Mouse (Mus musculus) hindbrain, embryonic 16.5 days (tissue): ENCODE data around the gene Cables2. TPM values are rescaled to one million over a fixed set of nuclear protein-coding genes. Genes with fewer than 3 reads are reported as not detected.

Source experiments
- ATAC-seq: fragments of 200-750 bp; cut with Nextera tagmentation; 2 replicates; pipeline ENCODE4 v1.8.0; 2017; ENCODE audit warnings: moderate TSS enrichment, moderate library complexity
- H3K27ac ChIP-seq: fragments of 300-500 bp; sonication (generic); 2 replicates; pipeline ENCODE4 v1.5.1; 2014; ENCODE audit warnings: low read depth, mild to moderate bottlenecking, control low read depth, low read length, moderate library complexity
- H3K27me3 ChIP-seq: fragments of 300-500 bp; sonication (generic); replicated peaks from 2 replicates; pipeline ENCODE4 v1.6.1; 2014; ENCODE audit warnings: low read length; ENCODE audit not compliant: control insufficient read depth, insufficient read depth
- H3K36me3 ChIP-seq: fragments of 300-500 bp; sonication (generic); 2 replicates; pipeline ENCODE4 v1.6.1; 2014; ENCODE audit warnings: mild to moderate bottlenecking, low read length, moderate library complexity, mixed read lengths; ENCODE audit not compliant: control insufficient read depth, insufficient read depth
- H3K4me1 ChIP-seq: fragments of 300-500 bp; sonication (generic); 2 replicates; pipeline ENCODE4 v1.6.1; 2014; ENCODE audit warnings: low read depth, low read length; ENCODE audit not compliant: control insufficient read depth, insufficient read depth
- H3K4me2 ChIP-seq: fragments of 300-500 bp; sonication (generic); 2 replicates; pipeline ENCODE4 v1.6.1; 2014; ENCODE audit warnings: mild to moderate bottlenecking, low read length, control low read depth, moderate library complexity
- H3K4me3 ChIP-seq: fragments of 300-500 bp; sonication (generic); 2 replicates; pipeline ENCODE4 v1.5.1; 2014; ENCODE audit warnings: mild to moderate bottlenecking, low read length, control low read depth, moderate library complexity
- H3K9ac ChIP-seq: fragments of 300-500 bp; sonication (generic); 2 replicates; pipeline ENCODE4 v1.6.1; 2014; ENCODE audit warnings: low read depth, mild to moderate bottlenecking, control low read depth, low read length, moderate library complexity
- H3K9me3 ChIP-seq: fragments of 300-500 bp; sonication (generic); 2 replicates; pipeline ENCODE4 v1.6.1; 2014; ENCODE audit warnings: mild to moderate bottlenecking, low read length, moderate library complexity; ENCODE audit not compliant: control insufficient read depth
- WGBS: fragments of 180-500 bp; shearing (Covaris S2); extraction: QIAGEN DNeasy Blood & Tissue Kit; methylation state at CpG from one replicate; pipeline ENCODE4 v1.1.7; 2014; 5-methylcytosine and 5-hydroxymethylcytosine counted together
- polyA plus RNA-seq: library from polyadenylated mRNA; unstranded; fragments of >200 nt; fragmentation: Nextera tagmentation; extraction: Ambion mirVana; gene quantifications from 2 replicates; pipeline ENCODE4 v1.2.1, GENCODE M21; 2015

The Cables2 gene
- polyA plus RNA-seq, 1 experiment from 2014 or later = 11.1 TPM

DNA sequence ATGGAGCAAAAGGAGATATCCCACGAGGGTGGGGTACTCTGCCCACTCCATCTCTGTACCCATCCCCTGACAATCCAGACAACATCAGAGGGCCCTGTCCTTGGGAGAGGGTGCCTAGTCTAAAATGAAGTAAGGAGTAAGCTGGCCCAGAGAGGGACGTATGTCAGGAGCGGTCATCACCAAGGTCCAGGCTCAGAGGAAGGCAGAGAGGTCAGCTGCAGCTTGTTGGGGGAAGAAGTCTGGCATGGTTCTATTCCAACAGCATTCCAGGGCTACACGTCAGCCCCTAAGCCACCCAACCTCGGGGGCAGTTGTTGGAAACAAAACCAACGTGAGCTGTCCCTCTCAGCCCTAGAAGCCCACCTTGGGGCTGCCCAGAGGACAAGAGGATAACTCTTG, 45.2 kb downstream of the Cables2 start:
- no peak overlapping the region for H3K27ac ChIP-seq
- no peak for ATAC-seq
- WGBS = 48% methylated on average over 6 of the region's 6 CpGs
- no peaks in the 10 kb centered on the region for H3K9me3 ChIP-seq
- H3K4me2 ChIP-seq = no peak overlapping the region
- H3K9ac ChIP-seq = no peak overlapping the region
- no peaks in the 10 kb centered on the region for H3K36me3 ChIP-seq
- no peak overlapping the region for H3K4me3 ChIP-seq
- peaks cover 26% of the 10 kb centered on the region for H3K27me3 ChIP-seq
- H3K4me1 ChIP-seq = peaks cover 29% of the 10 kb centered on the region

DNA sequence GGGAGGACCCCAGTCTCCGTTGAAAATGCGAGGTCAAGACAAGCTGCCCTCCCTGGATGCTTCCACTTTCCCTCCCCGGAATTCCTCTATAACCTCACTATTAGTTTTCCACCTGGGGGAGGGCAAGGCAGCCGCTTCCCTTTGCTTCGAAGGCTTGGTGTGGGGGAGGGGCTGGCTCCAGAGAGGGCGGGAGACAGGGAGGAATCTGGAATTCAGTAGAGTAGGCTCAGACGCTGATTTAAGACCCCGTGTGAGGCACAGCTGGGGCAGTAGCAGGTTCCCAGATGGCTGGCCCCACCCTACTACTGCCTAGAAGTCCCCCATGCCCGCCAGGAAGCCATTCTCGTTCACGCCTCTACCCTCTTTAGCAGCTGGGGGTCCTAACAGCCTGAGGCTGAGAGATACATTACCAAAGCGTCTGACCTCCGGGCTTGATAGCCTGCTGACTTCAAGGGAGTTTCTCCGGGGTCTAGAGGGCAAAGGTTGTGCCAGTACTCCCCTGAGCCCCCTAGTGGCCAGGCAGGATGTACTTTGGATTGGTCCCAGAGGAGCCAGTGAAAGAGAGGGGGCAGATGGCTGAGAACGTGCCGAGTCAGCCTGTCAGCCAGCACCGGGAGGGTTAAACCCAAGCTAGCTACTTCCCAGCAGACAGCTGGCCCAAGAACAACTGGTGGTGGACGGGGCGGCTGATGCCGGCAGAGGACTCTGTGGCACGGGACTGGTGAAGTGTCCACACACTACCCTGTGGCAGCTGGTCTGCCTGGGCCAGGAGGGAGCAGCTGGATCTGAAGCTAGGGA, 45.8 kb downstream of the Cables2 start:
- H3K27me3 ChIP-seq = peaks cover 27% of the 10 kb centered on the region
- H3K27ac ChIP-seq = no peak overlapping the region
- no peak overlapping the region for H3K9ac ChIP-seq
- WGBS = 2% methylated on average over 21 of the region's 21 CpGs
- 0 out of 2 replicates have a peak overlapping the region, but pooled peaks have one; percentile 3 for H3K4me3 ChIP-seq
- peak; percentile 29; the same call in 1 of the 2 replicates for ATAC-seq
- peaks cover 29% of the 10 kb centered on the region for H3K4me1 ChIP-seq
- no peaks in the 10 kb centered on the region for H3K9me3 ChIP-seq
- no peaks in the 10 kb centered on the region for H3K36me3 ChIP-seq
- peak overlapping the region; percentile 26 for H3K4me2 ChIP-seq

DNA sequence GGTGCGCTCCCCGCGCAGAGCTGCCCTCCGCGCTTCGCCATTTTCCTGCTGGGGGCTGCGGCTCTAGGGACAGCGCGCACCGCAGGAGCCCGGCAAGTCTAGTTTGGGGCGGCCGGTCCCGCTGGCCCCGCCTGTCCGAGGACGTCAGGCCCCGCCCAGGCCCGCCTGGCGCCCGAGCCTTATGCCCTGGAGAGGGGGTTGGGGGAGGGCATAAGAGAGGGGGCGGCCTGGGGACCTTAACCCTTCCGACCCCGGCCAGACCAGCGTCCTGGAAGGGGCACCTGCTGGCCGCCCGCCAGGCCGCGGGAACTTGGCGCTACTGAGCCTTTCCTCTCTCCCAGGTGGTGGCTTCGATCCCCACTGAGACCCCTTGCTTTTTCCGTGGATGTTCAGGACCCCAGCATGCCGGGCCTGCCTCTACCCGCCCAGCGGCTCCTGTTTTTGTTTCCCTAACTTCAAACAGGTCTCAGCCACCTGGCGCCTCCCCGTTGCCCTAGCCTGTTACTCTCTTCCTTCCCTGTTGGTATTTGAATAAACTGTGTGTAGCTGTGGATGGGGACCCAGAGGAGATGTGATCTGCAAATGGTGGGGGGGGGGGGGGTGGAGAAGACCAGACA, 47.4 kb downstream of the Cables2 start, which contains the start of gene Lama5:
TSS of gene Lama5 (minus strand) at position 98 of the 617 bp plus-strand sequence.
- 0% methylated on average over 25 of the region's 37 CpGs for WGBS
- H3K9me3 ChIP-seq = no peaks in the 10 kb centered on the region
- H3K4me3 ChIP-seq = peak within 1 kb of the TSS; percentile 66

DNA sequence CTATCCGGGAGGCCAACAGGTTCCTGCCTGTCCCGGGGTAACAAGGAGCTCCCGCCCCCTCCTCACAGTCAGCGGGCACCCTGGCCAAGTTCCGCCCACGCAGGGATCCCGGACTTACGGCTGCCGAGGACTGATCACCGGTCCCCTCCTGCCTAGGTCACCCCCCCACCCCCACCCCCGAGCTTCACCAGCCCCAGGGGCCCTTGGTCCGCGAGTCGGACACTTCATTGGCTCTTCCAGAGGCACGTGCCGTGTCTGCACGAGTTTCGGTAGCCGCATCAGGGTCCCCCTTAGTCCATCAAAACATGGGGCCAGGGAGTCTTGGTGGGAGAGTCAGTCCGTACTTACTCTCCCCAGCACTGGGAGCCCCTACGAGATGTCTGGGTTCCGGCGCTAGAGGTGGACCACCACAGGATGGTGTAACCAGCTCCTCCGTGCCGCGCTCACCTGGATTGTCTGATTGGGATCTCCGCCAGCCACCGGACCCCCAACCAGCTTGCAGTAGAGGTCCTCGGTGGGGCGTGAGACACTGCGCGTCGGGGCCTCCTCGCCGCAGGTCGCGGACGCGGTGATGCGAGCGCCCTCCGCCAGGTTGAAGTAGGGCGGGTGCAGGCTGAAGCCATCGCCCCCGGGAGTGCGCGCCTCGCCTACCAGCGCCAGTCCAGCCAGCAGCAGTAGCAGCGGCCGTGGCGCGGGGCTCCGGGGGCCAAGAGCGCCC, 48.1 kb downstream of the Cables2 start:
- Histone ChIP-seq H3K27ac (no peak overlapping the region), H3K27me3 (peaks cover 27% of the 10 kb centered on the region), H3K4me3 (peak overlapping the region; percentile 66), H3K36me3 (no peaks in the 10 kb centered on the region), H3K9me3 (no peaks in the 10 kb centered on the region), H3K9ac (peak overlapping the region; percentile 77), H3K4me1 (peaks cover 34% of the 10 kb centered on the region), H3K4me2 (peak overlapping the region; percentile 100)
- ATAC-seq = peak; percentile 28
- 0% methylated on average over 49 of the region's 55 CpGs for WGBS

More for the DNA sequence above, 47.4 kb downstream of the Cables2 start, which contains the start of gene Lama5:
- H3K9ac ChIP-seq = peak within 1 kb of the TSS; percentile 77
- peaks cover 34% of the 10 kb centered on the region for H3K4me1 ChIP-seq
- peak; percentile 50 for ATAC-seq
- H3K27me3 ChIP-seq = peaks cover 27% of the 10 kb centered on the region
- H3K27ac ChIP-seq = no peak within 1 kb of the TSS
- no peaks in the 10 kb centered on the region for H3K36me3 ChIP-seq
- peak within 1 kb of the TSS; percentile 100 for H3K4me2 ChIP-seq

DNA sequence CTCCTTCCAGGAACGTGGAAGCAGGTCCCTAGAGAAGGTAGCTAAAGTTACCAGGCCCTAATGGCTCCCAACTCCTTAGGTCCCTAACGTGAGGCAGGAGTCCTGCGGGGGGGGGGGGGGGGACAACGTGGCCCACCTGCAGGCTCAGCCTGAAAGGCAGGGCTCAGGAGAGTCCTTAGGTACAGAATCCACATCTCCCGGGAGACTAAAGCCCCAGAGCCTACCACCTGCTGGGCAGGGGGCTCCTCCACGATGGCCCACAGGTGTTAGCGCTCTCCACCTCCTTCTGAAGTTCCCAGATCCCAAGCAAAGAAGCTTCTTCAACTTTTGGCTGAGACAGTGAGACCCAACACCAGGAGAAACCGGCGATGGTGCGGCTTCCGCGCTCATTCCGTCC, 48.7 kb downstream of the Cables2 start:
- Histone ChIP-seq H3K9me3 (no peaks in the 10 kb centered on the region), H3K4me3 (peak overlapping the region; percentile 66), H3K27me3 (peaks cover 27% of the 10 kb centered on the region), H3K4me2 (peak overlapping the region; percentile 100), H3K36me3 (no peaks in the 10 kb centered on the region), H3K4me1 (peaks cover 34% of the 10 kb centered on the region), H3K9ac (peak overlapping the region; percentile 77), H3K27ac (no peak overlapping the region)
- no peak for ATAC-seq
- WGBS = 3% methylated on average over 12 of the region's 13 CpGs

DNA sequence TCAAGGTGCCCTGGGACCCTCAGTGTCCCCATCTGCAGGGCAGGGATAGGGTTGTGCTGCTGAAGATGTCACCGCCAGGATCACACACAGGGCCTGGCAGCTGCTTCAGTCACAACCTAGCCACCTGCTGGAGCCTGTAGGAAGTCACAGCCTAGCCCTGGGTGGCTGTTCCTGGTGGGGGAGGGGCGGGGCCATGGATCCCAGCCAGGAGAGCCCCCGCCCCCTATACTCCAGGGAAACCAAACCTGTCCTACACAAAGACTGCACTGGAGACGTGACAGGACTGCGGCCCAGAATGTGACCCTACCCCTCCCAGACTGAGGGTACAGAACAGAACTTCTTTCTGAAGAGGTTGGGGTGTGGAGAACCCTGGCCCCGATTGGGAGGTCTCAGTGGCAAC, 51.0 kb downstream of the Cables2 start:
- Histone ChIP-seq H3K9ac (no peak overlapping the region), H3K36me3 (no peaks in the 10 kb centered on the region), H3K4me2 (no peak overlapping the region), H3K4me1 (peaks cover 24% of the 10 kb centered on the region), H3K9me3 (no peaks in the 10 kb centered on the region), H3K27ac (no peak overlapping the region), H3K27me3 (peaks cover 24% of the 10 kb centered on the region), H3K4me3 (no peak overlapping the region)
- WGBS = 16% methylated on average over 6 of the region's 6 CpGs
- no peak for ATAC-seq

DNA sequence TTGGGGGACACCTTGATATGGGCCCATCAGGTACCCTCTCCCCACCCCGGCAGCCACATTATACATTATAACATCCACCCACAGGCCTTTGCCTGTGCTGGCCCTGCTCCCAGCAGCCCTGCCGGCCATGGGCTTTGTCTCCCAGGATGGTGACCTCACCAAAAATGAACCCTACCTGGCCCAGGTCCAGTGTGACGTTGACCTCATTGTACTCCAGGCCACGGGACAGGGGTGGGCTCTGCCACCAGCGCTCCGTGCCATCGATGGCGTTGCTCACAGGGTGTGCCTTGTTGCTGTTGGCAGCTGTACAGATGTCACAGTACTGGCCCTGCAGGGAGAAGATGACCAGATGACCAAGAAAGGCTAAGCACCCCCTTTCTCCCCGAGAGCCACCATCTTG, 52.2 kb downstream of the Cables2 start:
- H3K9me3 ChIP-seq = no peaks in the 10 kb centered on the region
- peaks cover 21% of the 10 kb centered on the region for H3K4me1 ChIP-seq
- no peak for ATAC-seq
- H3K4me2 ChIP-seq = no peak overlapping the region
- H3K4me3 ChIP-seq = no peak overlapping the region
- 89% methylated on average over 9 of the region's 9 CpGs for WGBS
- H3K9ac ChIP-seq = no peak overlapping the region
- no peaks in the 10 kb centered on the region for H3K36me3 ChIP-seq
- no peak overlapping the region for H3K27ac ChIP-seq
- H3K27me3 ChIP-seq = peaks cover 16% of the 10 kb centered on the region

DNA sequence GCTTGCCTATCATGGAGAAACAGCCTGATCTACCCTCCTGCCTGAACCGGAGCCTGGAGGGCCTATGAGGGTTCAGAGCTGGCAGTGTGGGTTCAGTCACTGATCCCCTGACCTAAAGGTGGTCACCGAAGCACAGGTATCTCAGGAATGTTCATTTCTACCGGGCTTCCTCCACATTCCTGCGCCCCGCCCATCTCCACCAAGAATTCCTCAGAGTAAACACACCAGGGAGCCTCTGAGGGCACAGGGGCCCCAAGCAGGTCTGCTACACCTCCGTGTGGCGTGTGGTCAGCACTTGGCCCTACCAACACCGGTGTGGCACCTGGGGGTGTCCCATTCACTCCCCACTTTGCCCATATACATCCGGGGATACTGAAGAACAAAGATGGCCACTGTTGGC, 53.1 kb downstream of the Cables2 start:
- H3K27me3 ChIP-seq = peaks cover 13% of the 10 kb centered on the region
- H3K9ac ChIP-seq = no peak overlapping the region
- H3K36me3 ChIP-seq = no peaks in the 10 kb centered on the region
- no peak overlapping the region for H3K27ac ChIP-seq
- no peaks in the 10 kb centered on the region for H3K9me3 ChIP-seq
- ATAC-seq = no peak
- WGBS = 83% methylated on average over 9 of the region's 9 CpGs
- no peak overlapping the region for H3K4me3 ChIP-seq
- peaks cover 13% of the 10 kb centered on the region for H3K4me1 ChIP-seq
- H3K4me2 ChIP-seq = no peak overlapping the region
